Mouse (Mus musculus) forebrain, embryonic 14.5 days (tissue): ENCODE data around the gene Aes. TPM values are rescaled to one million over a fixed set of nuclear protein-coding genes. Genes with fewer than 3 reads are reported as not detected.
A peak's percentile ranks its signal among the peaks of the same experiment; 100 is the strongest.

Source experiments
- ATAC-seq: fragments of 200-750 bp; cut with Nextera tagmentation; 2 replicates; pipeline ENCODE4 v1.8.0; 2017; ENCODE audit warnings: mild to moderate bottlenecking, moderate library complexity
- DNase-seq: peaks from one replicate; pipeline ENCODE4 v3.0.0-alpha.2; 2015; ENCODE audit warnings: low spot score
- H3K27ac ChIP-seq: fragments of 300-500 bp; sonication (generic); 2 replicates; pipeline ENCODE4 v1.5.1; 2014; ENCODE audit warnings: low read depth, mild to moderate bottlenecking, control low read depth, low read length, moderate library complexity
- H3K27me3 ChIP-seq: fragments of 300-500 bp; sonication (generic); replicated peaks from 2 replicates; pipeline ENCODE4 v1.6.1; 2014; ENCODE audit warnings: low read length, control low read depth, mixed read lengths; ENCODE audit not compliant: control insufficient read depth, insufficient read depth
- H3K36me3 ChIP-seq: fragments of 300-500 bp; sonication (generic); 2 replicates; pipeline ENCODE4 v1.6.1; 2014; ENCODE audit warnings: low read length, control low read depth; ENCODE audit not compliant: control insufficient read depth, insufficient read depth
- H3K4me1 ChIP-seq: fragments of 300-500 bp; sonication (generic); 2 replicates; pipeline ENCODE4 v1.6.1; 2014; ENCODE audit warnings: antibody characterized with exemption, low read length, control low read depth; ENCODE audit not compliant: control insufficient read depth, insufficient read depth
- H3K4me2 ChIP-seq: fragments of 300-500 bp; sonication (generic); 2 replicates; pipeline ENCODE4 v1.6.1; 2014; ENCODE audit warnings: mild to moderate bottlenecking, control low read depth, low read length
- H3K4me3 ChIP-seq: fragments of 300-500 bp; sonication (generic); 2 replicates; pipeline ENCODE4 v1.5.1; 2014; ENCODE audit warnings: low read depth, low read length, control low read depth
- H3K9ac ChIP-seq: fragments of 300-500 bp; sonication (generic); 2 replicates; pipeline ENCODE4 v1.6.1; 2014; ENCODE audit warnings: mild to moderate bottlenecking, low read length, control low read depth, moderate library complexity
- H3K9me3 ChIP-seq: fragments of 300-500 bp; sonication (generic); replicated peaks from 2 replicates; pipeline ENCODE4 v1.6.1; 2016; ENCODE audit warnings: low read length, control low read depth, mixed read lengths; ENCODE audit not compliant: control insufficient read depth
- WGBS: fragments of 180-500 bp; shearing (Covaris S2); extraction: QIAGEN DNeasy Blood & Tissue Kit; methylation state at CpG from one replicate; pipeline ENCODE4 v1.1.7; 2014; 5-methylcytosine and 5-hydroxymethylcytosine counted together
- polyA plus RNA-seq: library from polyadenylated mRNA; unstranded; fragments of >200 nt; fragmentation: Nextera tagmentation; extraction: Ambion mirVana; gene quantifications from 2 replicates; pipeline ENCODE4 v1.2.1, GENCODE M21; 2014

Aes gene
- polyA plus RNA-seq, 1 experiment from 2014 or later: 415 TPM

DNA sequence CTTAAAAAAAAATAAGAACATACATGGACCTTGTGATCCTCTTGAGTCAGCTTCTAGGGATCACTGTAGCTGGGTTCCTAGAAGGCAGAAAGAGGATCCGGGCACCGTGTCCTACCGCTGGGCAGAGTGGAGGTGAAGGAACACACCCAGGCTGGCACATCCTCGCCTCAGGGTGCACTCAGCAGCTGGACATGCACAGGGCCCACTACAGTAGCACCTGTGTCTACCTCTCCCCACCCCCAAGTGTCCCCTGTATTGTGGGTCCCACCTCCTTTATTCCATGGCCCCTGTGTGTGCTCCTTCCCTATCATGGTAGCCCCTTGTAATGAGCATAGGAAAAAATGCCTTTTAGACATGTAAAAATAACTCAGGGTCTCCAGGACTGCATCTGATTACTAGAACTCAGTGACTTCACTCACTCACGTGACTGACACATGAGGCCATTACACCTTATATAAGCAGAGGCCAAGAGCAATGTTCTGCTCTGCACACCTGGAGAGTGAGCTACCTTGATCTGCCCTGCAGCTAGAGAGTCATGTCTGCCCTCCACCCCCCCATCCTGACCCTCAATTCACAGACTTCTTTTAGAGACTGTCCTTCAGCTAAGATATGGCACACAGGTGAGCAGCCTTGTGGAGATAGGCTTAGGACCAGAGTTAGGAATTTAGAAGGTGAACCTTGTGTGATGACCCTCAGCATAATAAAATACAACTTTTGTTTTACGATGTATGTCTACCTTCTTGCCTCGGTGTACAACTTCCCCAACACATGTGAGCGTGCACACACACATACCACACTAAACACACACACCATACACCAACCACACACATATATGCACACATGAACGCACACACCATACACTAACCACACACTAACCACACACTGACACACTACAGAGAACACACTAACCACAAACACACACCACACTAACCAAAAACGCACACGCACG is 45.0 kb downstream of the Aes start:
- Histone ChIP-seq H3K36me3 (no peaks in the 10 kb centered on the region), H3K4me2 (no peak overlapping the region), H3K9ac (no peak overlapping the region), H3K9me3 (no peaks in the 10 kb centered on the region), H3K27me3 (no peaks in the 10 kb centered on the region), H3K4me3 (no peak overlapping the region), H3K4me1 (peaks cover 16% of the 10 kb centered on the region), H3K27ac (no peak overlapping the region)
- WGBS: 83% methylated on average over 12 of the region's 12 CpGs
- DNase-seq (no peak), ATAC-seq (no peak)

DNA sequence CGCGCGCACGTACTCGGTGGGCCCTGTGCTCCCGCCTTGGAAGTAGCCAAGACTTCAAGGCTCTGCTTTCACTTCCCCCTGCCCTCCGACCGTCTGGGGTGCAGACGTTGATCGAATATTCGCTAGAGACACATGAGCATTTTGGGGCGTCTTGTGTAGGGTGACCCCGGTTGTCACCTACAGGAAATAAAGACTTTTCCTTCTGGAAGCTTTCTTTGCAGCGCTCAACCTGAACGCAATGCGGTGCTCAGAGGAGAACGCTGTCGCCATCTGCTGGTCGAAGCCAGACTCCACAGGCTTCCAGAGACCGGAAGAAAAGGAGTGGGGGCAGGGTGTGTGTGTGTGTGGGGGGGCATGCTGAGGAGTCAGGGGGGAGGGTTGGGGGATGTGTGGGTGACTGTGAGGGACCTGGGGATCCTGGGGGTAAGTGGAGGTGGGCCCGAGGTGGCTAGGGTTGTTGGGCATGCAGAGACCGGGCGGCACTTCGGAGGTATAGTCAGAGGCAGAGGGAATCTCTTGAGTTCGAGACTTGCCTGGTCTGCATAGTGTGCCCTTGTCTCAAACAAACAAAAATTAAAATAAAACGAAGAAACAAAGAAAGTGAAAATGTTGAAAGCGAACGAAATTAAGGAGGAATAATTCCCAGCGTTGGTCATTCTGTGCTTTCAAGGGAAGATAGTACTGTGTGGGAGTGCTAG is 45.8 kb downstream of the Aes start:
- 20% methylated on average over 29 of the region's 29 CpGs for WGBS
- ATAC-seq: peak; percentile 42

DNA sequence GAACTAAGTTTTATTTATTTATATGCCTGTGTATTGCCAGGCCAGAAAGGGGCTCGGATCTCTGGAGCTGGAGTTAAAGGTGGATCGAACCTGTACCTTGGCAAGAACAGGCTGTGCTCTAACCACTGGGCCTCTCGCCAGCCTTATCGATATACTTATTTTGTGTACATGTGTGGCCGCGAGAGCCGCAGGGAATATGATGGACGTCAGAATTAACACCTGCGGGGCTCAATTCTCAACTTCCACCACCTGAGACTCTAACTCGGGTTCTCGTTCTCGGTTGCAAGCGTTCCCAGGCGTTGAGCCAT is 46.3 kb downstream of the Aes start:
- DNase-seq (no peak), ATAC-seq (peak; percentile 16; the same call in 1 of the 2 replicates)
- H3K36me3 ChIP-seq: no peaks in the 10 kb centered on the region
- peak overlapping the region; percentile 89 for H3K27ac ChIP-seq
- 3% methylated on average over 14 of the region's 14 CpGs for WGBS
- H3K4me2 ChIP-seq: peak overlapping the region; percentile 66
- no peaks in the 10 kb centered on the region for H3K27me3 ChIP-seq
- peak overlapping the region; percentile 60 for H3K9ac ChIP-seq
- no peaks in the 10 kb centered on the region for H3K9me3 ChIP-seq
- H3K4me1 ChIP-seq: peaks cover 14% of the 10 kb centered on the region
- peak overlapping the region; percentile 44 for H3K4me3 ChIP-seq

More for the DNA sequence above, 45.8 kb downstream of the Aes start:
- Histone ChIP-seq H3K4me3 (peak overlapping the region; percentile 44), H3K4me1 (peaks cover 16% of the 10 kb centered on the region), H3K4me2 (peak overlapping the region; percentile 66), H3K9me3 (no peaks in the 10 kb centered on the region), H3K27me3 (no peaks in the 10 kb centered on the region), H3K9ac (peak overlapping the region; percentile 60), H3K27ac (peak overlapping the region; percentile 89), H3K36me3 (no peaks in the 10 kb centered on the region)
- peak; percentile 95 for DNase-seq

DNA sequence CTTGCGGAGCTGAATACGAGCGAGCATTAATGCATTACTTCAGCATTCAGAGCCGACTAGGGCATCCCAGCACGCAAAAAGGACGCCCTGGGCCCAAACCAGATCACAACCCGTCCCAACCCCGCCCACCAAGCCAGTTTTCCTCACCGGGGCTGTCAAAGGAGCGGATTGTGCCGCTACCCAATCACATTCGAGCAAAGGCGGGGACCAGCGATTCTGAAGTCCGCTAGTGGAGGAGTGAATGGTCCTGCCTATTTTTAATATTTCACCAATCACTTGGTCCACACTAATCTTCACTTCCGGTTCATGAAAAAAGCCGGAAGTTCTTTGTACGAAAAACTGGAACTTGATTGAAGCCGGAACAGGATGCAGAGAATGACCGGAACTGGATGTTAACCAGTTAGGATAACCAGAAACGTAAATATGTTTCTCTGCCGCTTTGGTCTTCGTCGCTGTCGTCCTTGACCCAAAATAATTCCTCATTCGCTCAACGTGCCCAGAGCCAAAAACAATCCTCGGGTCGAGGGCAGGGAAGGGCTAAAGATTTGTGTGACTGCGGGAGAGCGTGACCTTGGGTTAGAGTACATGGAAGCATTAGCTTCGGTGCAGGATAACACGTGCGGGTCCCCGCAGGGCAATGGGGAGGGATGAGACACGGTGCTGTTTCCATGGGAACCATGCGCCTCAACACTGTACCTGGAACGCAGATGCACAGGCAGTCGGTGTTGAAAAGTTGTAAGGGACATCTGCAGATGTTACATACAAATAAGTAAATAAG is 46.9 kb downstream of the Aes start, which contains the start of gene BC025920:
BC025920 (plus strand) TSS at position 297 of the 778 bp plus-strand sequence.
- ATAC-seq: peak; percentile 87
- Histone ChIP-seq H3K27ac (peak within 1 kb of the TSS; percentile 89), H3K4me1 (peaks cover 10% of the 10 kb centered on the region), H3K4me2 (peak within 1 kb of the TSS; percentile 76), H3K36me3 (no peaks in the 10 kb centered on the region), H3K9me3 (0 out of 2 replicates have a peak, but pooled peaks cover 2% of the 10 kb centered on the region), H3K9ac (peak within 1 kb of the TSS; percentile 68), H3K4me3 (peak within 1 kb of the TSS; percentile 44), H3K27me3 (no peaks in the 10 kb centered on the region)
- DNase-seq: peak; percentile 99
- WGBS: under 1% methylated on average over 39 of the region's 39 CpGs

DNA sequence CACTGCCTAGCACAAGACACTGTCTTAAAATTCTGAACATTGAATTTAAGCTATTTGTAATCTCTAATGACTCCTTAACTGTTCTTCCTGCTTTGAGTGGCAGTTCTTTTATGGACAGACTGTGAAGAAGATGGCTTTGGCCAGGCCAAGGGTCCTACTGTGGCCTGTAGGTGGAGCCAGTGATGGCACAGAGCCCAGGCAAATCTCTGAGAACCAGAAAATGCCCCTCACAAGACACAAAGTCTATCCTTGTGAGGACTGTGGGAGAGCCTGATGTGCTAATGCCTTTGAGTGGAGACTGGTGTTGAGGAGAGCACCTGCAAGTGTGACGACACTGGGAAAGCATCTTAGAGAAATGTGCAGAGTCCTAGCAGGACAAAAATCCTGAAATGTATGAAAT is 49.0 kb downstream of the Aes start:
- H3K36me3 ChIP-seq: no peaks in the 10 kb centered on the region
- H3K27me3 ChIP-seq: no peaks in the 10 kb centered on the region
- no peak for DNase-seq
- H3K27ac ChIP-seq: no peak overlapping the region
- 0 out of 2 replicates have a peak, but pooled peaks cover 4% of the 10 kb centered on the region for H3K9me3 ChIP-seq
- H3K4me1 ChIP-seq: peaks cover 4% of the 10 kb centered on the region
- no peak overlapping the region for H3K4me2 ChIP-seq
- no peak overlapping the region for H3K9ac ChIP-seq
- no peak for ATAC-seq
- 93% methylated on average over 1 of the region's 1 CpGs for WGBS
- H3K4me3 ChIP-seq: no peak overlapping the region

DNA sequence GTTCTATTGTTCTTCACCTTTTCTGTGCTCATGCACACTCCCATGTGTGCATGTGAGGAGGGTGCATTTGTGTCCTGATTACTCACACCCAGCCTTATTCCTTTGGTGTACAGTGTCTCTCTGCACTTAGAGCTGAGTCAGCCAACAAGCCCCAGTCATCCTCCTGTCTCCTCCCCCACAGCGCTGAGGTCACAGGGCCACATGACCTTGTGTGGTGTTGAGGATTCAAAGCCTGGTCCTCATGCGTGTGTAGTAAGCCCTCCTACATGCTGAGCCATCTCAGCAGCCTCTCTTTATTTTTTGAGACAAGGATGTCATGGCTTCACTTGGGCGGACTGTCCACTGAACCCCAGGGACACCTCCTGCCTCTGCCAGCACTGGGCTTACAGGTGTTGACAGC is 53.5 kb downstream of the Aes start:
- H3K27ac ChIP-seq: no peak overlapping the region
- DNase-seq (no peak), ATAC-seq (no peak)
- no peaks in the 10 kb centered on the region for H3K27me3 ChIP-seq
- no peaks in the 10 kb centered on the region for H3K4me1 ChIP-seq
- H3K4me3 ChIP-seq: no peak overlapping the region
- WGBS: 70% methylated on average over 3 of the region's 3 CpGs
- H3K36me3 ChIP-seq: no peaks in the 10 kb centered on the region
- no peak overlapping the region for H3K9ac ChIP-seq
- 0 out of 2 replicates have a peak, but pooled peaks cover 4% of the 10 kb centered on the region for H3K9me3 ChIP-seq
- no peak overlapping the region for H3K4me2 ChIP-seq

DNA sequence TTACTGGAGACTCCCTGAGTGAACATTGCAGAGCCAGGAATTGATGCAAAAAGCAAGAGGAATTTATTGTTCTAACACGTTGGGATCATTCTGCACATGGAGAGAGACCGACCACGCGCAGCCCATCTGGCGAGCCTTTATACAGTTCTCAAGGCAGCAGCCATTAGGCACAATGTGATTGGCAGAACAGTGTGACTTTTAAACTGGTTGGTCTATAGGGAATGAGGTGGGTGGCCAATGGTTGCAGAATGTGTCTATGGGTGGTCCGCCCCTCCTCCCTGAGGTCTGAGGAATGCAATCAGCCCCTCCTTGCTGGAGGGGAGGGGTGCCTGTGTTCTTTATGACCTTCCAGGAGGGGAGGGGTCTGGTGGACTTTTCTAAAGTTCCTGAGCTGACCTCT is 56.2 kb downstream of the Aes start:
- Histone ChIP-seq H3K36me3 (peaks cover under 1% of the 10 kb centered on the region; the same call in 1 of the 2 replicates), H3K9ac (no peak overlapping the region), H3K4me1 (no peaks in the 10 kb centered on the region), H3K9me3 (0 out of 2 replicates have a peak, but pooled peaks cover 4% of the 10 kb centered on the region), H3K4me2 (no peak overlapping the region), H3K4me3 (no peak overlapping the region), H3K27me3 (no peaks in the 10 kb centered on the region), H3K27ac (no peak overlapping the region)
- no peak for DNase-seq
- ATAC-seq: no peak
- WGBS: 67% methylated on average over 6 of the region's 6 CpGs
